Mouse (Mus musculus) brain, adult 2 months (tissue): ENCODE measurements around the gene Erbb3.

Experiments
- DNase-seq: peaks from one replicate; pipeline ENCODE4 v3.0.0; 2011; ENCODE audit warnings: low read depth, low spot score

The Erbb3 gene

DNA sequence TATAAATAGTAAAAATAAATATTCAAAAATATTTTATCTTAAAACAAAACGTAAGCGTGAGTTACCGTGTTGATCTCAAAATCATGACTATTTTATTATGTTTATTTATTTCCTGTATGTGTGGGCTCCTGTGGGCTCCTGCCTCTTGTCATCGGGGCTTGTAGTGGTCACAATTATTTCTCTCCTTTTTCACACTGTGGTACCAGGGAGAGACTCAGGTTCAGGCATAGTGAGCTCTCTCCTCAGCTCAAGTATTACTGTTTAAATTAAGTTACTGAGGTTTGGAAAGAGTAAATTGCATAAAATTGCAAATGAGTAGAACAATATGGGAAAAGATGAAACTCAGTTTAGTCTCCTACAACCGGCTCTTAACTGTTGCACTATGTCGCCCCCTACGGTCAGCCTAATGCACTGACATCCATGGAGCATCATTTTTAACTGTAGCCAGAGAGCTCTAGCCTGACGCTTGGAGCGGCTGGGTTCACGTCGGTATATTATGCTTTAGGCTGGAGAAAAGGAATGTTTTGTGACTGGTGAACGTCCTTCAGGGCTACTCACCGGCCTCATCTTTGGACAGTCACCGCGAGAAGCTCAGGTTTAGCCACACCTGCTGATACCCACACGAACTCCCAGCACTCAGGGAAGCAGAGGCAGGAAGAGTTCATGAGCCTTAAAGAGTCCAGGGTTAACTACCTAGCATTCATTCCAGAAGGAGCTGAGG is 23.1 kb upstream of the Erbb3 start:
- peak; percentile 88 for DNase-seq

DNA sequence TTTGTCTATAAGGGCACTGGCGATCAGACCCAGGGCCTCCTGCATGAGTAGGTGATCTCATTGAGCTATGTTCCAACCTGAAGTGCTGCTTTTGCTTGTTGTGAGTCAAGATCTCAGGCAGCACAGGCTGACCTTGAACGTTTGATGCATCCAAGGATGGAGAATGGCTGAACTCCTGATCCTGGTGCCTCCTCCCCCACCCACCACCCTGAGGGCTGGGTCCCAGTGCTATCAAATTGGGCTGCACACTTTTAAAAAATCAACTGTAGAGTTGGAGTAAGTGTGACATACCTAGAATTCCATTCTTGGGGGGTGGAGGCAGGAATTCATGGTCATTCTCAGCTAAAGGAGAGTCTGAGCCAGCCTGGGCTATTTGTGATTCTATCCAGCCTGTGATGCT is 17.0 kb upstream of the Erbb3 start:
- DNase-seq = no peak

DNA sequence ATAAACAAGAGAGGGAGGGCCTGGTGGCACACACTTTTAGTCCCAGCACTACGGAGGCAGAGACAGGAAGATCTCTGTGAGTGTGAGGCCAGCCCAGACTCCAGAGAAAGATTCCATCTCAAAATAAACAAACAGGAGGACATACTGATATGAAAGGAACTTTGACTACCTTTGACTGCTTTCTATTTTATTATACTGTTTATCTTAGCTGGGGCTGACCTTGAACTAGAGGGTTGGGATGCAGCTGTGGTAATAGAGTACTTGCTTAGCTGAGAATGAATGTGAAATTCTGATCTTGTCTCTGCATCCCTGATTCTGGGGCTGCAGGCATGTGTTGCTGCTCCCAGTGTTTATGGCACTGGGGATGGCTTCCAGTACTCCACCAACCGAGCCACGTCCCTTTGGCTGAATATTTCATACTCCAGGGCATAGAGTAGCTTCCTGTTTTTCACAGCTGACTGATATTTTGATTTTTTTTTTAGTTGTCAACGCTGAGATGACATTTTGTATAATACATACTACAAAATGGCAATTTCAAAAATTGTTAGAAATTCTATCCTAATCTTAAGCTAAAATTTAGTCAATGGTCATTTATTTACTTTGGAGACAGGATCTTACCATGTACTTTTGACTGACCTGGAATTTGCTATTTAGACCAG is 13.1 kb upstream of the Erbb3 start:
- no peak for DNase-seq

DNA sequence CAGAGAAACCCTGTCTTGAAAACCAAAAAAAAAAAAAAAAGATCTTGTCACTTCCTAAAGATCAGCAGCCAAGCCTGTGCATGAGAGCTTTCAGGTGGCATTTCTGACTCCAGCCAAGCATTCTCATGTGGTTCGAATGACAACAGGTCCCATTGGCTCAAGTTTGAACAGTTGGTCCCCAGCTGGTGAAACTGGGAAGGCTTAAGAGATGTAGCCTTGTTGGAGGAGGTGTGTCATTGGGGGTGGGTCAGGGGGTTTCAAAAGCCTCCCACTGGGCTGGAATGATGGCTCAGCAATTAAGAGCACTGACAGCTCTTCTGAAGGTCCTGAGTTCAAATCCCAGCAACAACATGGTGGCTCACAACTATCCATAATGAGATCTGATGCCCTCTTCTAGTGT is 12.0 kb upstream of the Erbb3 start:
- no peak for DNase-seq

DNA sequence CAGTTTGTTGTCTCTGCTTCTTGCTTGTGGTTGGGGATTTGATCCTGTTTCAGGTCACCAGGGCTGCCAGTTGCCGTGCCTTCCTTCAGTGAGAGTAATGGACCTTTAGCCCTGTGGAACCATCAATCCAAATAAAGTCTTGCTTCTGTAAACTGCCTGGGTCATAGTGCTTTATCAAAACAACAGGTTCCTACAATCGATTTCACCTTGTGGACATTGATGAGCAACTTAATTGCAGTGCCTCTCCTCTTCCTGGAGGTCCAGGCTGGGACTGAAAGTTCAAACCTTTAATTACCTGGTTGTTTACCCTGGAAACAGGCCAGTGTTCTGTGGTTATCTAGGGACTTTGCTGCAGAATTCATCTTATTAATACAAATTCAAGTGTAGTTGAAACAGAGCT is 9.0 kb upstream of the Erbb3 start:
- DNase-seq = no peak

DNA sequence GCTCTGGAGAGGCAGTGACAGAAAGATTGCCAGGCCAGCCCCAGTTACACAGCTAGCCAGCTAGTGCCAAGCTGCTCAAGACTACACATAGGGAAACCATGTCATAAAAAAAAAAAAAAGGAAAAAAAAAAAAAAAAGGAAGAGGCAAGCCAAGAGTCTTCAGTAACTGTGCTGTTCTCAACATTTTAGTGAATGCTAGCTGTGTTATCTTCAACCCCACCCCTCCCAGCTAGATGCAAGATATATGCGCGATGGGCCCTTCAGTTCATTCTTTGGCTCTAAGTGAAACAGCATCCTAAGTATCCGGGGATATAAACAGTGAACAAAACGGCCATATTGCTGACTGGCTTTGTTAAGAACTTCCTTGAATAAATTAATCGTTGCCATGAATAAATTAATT is 3.3 kb upstream of the Erbb3 start:
- DNase-seq = no peak

DNA sequence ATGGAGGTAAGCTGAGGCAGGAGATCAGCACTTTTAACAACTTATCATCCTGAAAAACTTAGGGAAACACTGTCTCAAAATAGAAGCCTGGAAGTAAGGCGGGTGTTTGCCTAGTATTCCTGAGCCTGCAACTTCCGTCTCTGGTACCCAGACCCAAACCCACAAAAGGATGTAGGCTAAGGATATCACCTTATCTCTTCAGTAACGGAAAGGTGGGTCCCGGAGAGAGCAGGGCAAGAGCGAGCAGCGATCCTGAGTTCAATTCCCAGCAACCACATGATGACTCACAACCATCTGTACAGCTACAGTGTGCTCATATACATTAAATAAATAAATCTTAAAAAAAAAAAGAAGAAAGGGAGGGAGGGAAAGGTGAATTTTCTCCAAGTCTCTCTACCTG is 2.0 kb upstream of the Erbb3 start:
- no peak for DNase-seq

DNA sequence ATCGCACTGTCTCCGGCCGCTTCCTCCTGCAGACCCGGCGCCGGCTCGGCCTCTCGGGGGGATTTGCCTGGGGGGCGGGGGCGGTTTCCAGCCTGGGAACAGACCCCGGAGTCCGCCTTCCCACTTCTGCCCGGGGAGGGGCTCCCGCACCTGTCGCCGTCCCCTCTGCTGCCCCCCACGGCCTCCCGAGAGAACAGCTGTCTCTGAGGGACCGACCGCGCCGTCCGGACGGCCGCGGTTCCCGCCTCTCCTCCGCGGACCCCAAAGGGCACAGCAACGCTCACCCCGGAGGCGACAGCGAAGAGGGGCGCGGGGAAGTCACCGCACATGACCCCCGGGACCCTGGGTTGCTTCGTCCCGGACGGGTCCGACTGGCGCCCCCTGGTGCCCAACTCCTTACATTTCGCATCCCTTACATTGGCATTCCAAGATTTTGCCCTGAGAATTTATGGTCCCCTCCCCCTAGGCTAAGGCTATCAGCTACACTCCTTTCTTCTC is 790 bp upstream of the Erbb3 start:
- DNase-seq = peak; percentile 68

DNA sequence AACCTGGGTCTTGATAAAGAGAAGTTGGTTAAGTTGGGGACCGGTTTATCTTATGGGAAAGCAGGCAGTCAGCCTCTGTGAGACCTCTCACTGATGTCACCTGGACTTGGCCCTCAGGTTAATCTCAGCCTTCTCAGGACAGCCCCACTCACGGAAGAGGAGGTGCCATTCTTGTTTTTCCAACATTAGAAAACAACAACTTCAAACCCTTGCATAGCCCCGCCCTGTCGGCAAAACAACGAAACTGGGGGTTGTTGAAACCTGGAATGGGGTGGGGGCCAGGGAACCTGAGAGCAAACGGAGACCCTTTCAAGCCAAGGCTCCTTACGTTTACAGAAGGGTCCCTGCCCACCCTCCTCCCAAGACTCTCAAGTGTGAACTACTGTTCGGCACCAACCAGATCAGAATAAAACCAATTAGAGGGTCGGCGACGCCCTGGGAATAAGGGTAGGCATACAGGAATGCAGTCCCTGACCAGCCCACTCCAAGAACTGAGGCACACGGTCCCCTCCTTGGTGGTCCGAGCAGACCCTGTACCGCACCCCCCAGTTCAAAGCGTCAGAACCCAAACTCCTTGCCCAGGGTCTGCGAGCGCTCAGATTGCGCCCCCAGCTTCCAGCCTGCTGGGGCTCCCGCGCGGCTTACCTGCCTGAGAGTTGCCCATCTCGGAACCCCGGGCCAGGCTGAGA is 533 bp downstream of the Erbb3 start:
- DNase-seq = no peak

DNA sequence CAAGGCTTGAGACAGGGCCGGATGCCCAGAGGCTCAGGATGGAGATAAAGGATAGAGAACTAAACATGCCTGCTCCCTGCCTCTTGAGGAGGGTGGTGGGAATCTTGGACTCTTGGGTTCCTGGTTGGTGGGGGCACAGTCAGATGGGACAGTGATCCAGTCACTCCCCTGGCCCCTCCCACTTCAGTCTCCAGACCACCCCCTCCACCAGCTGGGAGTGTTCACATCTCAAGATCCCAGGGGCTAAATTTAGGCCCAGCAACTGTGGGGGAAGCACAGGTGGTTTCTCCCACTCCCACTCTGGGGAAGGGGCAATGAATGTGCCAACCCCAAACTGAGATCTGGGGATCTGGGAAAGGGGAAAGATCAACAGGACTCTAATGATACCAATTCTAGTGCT is 1.3 kb downstream of the Erbb3 start:
- peak; percentile 44 for DNase-seq

DNA sequence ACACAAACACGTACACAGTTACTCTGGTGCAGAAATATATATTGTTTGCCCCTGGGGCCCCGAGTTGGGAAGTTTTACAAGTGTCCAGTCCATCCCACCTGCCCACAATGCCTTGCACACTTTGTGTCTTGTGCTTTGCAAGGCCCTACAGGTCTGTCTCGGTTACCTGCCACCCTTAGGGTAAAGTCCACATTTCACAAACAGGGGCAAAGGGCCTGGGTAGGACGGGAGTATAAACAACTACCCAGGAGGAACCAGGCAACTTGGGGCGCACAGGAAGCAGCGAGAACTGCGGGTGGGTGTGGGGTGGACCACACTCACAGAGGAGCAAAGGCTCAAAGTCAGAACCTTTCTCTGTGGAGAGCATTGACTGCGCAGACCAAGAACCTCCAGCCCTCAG is 1.8 kb downstream of the Erbb3 start:
- DNase-seq = no peak

DNA sequence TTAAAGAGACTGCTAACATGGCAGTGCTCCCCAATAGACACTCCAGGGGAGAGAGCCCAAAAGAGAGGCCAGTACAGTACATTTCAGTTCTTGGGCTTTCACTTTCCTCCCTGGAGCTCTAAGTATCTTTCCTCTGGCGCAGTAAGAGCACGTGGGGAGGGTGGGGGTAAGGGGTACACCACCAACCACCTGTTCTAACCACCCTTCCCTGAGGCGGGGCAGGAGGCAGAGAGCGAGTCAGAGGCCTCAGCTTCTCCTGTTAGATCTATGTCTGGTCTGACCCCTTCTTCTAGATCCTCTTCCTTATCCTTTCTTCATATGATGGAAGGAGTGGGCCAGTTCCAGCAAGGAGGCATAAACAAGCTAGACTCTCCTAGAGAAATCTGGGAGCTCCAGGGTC is 2.3 kb downstream of the Erbb3 start:
- DNase-seq = no peak

DNA sequence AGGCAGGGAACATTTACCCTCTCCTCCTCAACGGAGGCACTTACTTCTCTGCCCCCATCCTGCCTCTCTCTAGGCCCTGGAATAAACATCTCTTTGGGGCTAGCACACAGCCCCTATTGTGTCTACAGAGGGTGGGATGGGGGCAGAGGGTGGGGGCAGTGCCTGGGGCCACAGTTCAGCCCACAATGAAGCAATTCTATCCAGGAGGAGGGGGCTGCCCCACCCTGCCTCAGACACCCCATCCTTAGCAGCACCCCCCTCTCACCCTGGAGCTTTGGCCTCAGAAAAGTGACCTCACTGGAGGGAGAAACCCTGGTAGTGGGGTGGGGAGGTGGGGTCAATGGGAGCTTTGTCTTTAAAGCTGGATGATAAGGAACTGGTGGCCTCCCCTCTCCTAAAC is 2.9 kb downstream of the Erbb3 start:
- peak; percentile 86 for DNase-seq

DNA sequence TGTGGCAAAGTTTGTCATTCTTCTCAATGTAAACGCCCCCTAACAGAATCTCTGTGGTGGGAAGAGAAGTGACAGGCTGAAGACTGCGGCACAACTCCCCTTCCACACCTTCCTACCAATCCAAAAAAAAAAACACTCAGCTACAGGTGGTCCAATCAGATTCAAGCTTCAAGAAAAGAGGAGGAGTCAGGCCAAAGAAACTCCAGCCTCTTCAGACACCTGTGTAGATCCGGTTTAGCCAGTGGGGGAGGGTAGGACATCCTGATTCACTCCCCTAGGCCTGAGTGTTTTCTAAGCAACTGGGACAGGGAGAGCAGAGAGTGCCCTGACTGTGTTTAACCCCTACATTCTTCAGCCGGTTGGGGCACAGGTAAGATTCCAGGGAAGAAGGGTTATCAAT is 5.1 kb downstream of the Erbb3 start:
- no peak for DNase-seq

DNA sequence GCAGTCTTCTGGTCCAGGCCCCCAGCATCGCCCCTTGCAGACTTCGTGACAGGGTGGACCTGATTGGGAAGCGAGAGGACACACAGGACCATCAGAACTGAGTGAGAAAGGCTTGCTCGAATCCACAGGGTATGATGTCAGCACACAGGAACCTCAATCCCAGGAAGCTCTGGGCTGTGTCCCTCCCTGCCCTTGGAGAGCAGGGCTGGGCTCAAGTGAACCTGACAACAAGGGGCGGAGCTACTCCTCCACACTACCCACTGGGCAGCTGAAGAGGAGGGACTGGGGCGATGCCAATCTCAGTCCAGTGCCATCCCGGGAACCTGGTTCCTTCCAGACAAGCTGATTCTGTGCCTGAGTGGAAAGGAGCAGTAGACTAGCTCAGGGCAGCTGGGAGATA is 5.8 kb downstream of the Erbb3 start:
- peak; percentile 83 for DNase-seq

DNA sequence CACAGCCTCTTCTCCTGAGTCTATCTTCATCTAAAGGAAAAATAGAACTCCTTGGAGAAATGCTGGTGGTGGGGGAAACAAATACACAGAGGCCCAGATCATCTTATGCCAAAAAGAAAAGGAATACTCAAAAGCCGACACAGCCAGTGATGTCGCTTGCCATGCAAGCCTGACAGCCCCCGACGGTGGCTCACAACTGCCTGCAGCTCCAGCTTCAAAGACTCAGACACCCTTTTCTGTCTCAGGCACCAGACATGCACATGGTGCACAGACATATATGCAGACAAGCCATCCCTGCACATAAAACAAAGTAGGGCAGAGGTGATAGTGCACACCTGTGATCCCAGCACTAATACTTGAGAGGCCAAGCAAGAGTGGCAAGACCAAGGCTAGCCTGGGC is 9.7 kb downstream of the Erbb3 start:
- DNase-seq = no peak

DNA sequence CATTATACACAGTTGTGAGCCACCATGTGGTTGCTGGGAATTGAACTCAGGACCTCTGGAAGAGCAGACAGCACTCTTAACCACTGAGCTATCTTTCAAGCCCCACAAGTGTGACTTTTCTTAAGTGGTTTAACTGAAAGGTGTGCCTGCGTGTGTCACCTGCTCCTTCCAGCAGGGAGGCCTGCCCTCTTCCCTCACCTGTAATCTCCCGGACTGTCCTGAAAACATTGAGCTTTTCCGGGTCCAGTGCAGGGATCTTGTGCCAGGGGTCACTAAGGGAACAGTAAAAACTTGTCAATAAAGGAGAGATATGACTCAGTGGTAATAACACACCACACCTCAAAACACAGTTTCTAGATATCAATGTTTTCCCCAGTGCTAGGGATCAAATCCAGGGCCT is 10.2 kb downstream of the Erbb3 start:
- DNase-seq = no peak

DNA sequence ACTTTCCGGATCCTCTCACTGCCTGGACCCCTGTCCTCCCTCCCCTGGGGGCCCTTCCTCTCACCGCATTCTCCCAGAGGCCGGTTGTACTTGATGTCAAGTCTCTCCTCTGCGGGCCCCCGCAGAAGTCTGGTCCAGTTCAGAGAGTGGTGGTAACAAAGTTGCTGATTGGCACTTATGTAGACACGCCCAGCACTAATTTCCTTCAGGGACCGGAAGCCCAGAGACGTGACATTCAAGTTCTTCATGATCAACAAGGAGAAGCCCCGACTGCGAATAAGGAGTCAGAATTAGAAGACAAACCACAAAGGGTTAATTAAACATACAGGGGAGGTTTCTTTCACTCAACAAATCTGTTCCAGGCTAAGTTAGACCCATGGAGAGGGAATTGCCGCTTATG is 11.1 kb downstream of the Erbb3 start:
- DNase-seq = no peak

DNA sequence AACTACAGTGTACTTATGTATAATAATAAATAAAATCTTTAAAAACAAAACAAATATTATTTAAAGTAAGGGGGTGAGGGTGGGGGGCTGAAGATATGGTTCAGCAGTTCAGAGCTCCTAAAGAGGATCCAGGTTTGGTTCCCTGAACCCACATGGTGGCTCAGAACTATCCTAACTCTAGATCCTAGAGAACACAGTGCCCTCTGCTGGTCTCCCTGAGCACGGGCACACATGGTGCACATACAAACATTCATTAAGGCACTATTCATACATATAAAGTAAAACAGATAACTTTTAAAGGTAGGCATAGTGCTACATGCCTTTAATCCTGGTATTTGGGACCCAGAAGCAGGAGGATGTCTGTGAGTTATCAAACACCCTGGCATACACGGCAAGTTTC is 14.4 kb downstream of the Erbb3 start:
- DNase-seq = no peak

DNA sequence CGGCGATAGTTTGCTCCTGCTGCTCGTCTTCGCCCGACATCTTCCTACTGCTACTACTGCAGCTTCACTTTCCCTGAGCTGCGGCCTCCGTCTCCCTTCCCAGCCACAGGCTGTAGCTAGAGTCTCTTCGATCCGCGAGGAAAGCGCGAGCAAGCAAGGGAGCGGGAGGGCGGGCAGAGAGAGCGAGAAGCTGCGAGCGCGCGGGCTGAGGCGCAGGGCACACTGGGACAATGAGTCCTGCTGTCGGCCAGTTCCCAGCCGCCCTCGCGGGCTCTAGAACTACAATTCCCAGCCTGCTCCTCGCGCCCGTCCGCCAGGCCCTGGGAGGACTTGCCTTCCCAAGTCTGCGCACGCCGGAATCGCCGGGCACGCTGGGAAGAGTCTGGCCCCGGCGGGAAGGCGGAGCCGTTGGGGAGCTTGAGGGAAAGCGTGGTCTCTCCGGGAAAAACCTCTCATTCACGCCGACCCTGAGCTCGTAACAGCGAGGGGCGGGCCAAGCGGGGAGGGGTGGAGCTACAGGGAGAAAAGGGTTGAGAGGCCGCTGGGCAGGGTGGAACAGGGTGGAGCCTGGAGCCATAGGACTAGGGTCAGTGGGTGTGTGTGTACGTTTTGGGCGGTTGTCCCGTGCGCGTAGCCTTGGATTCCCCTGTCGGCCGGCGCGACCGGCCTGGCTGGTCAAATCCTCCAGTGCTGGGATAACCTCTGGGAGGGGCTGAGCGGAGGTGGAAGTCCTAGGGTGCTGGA is 23.5 kb downstream of the Erbb3 start, which contains the start of gene Pa2g4:
Pa2g4 (minus strand) TSS at position 200 of the 744 bp plus-strand sequence.
- peak; percentile 100 for DNase-seq

DNA sequence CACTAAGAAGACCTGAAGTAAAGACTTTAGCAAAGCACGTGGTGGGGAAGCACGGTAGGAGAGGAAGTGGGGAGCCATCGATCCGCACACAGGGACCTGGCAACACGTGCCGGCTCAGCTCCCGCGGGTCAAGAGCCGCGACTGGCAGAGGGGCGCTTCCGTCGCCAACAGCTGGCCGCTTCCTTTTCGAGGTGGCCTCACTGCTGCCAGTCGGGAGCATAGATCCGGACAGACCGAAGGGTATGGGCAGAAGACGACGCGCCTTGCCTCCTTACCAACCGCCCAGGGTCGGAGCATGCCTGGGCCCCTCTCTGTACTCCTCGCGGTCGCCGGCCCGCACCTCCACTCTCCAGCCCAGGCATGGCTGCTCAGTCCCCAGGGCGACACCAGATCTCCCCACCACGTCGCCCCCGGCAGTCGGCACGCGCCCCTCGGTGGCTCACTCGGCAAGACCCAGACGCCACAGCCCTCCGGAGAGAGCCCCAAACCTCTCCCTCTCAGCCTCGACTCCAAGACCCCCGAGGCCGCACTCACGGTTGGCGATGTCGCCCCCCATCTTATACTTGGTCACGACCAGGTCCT is 24.2 kb downstream of the Erbb3 start:
- DNase-seq = no peak

DNA sequence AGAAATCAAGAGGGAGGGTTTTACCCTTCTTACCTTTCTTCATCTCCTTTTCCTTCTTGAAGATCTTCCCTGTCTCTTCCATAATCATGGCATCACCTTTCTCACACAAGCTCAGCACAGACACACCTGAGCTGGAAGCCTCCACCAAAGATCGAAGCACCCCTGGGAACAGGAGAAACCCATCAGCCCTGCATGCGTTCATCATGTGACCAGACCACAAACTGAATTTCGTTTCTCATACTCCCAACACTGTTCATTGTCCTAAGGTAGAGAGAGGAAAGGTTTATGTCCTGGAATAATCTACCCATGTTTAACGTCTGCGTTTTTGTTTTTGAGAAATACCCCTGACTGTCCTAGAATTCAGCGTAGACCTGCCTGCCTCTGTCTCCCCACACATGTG is 25.9 kb downstream of the Erbb3 start:
- no peak for DNase-seq
